Mouse (Mus musculus) c-Kit-positive CD71-negative TER-119-negative erythroid progenitor cells, embryonic 14.5 days (primary cell): Measurements from ENCODE around the gene Cd48.
"Not testable (repeated sequence)": the region's sequence is repeated elsewhere in the genome, so short reads cannot be mapped to it uniquely, and the experiment has no call there.

Experiments used
- DNase-seq: peaks from one replicate; pipeline ENCODE4 v3.0.0-alpha.2; 2013; ENCODE audit warnings: low read depth

Cd48 gene

GRCm38 (mm10) chr1:171681531-171682299 lies at the start of gene Cd48:
Cd48 (plus strand) TSS chr1:171682009.
- DNase-seq = no peak

GRCm38 (mm10) chr1:171635696-171636095 lies 46.1 kb upstream of the Cd48 start:
- DNase-seq = no peak

GRCm38 (mm10) chr1:171637101-171637500 lies 44.7 kb upstream of the Cd48 start:
- DNase-seq = no peak

- no peak for DNase-seq
Measured at GRCm38 (mm10) chr1:171638686-171639085, 43.1 kb upstream of the Cd48 start.

- DNase-seq = no peak
Measured at GRCm38 (mm10) chr1:171640796-171641195, 41.0 kb upstream of the Cd48 start.

GRCm38 (mm10) chr1:171643612-171644011 lies 38.2 kb upstream of the Cd48 start:
- DNase-seq = peak; percentile 45

GRCm38 (mm10) chr1:171646429-171646940 lies 35.3 kb upstream of the Cd48 start:
- no peak for DNase-seq

- DNase-seq = no peak
Measured at GRCm38 (mm10) chr1:171647716-171648115, 34.1 kb upstream of the Cd48 start.

GRCm38 (mm10) chr1:171648840-171649239 lies 33.0 kb upstream of the Cd48 start:
- DNase-seq = no peak

- DNase-seq = no peak
Measured at GRCm38 (mm10) chr1:171652734-171653133, 29.1 kb upstream of the Cd48 start, which contains the start of gene Slamf7. Slamf7 (minus strand) TSS chr1:171653035.

- no peak for DNase-seq
Measured at GRCm38 (mm10) chr1:171658561-171658991, 23.2 kb upstream of the Cd48 start.

- DNase-seq = no peak
Measured at GRCm38 (mm10) chr1:171660423-171660822, 21.4 kb upstream of the Cd48 start.

- no peak for DNase-seq
Measured at GRCm38 (mm10) chr1:171661482-171661881, 20.3 kb upstream of the Cd48 start.

GRCm38 (mm10) chr1:171663757-171664156 lies 18.1 kb upstream of the Cd48 start:
- no peak for DNase-seq

GRCm38 (mm10) chr1:171666350-171666749 lies 15.5 kb upstream of the Cd48 start:
- DNase-seq = no peak

- no peak for DNase-seq
Measured at GRCm38 (mm10) chr1:171667160-171667559, 14.6 kb upstream of the Cd48 start.

GRCm38 (mm10) chr1:171672451-171672850 lies 9.4 kb upstream of the Cd48 start:
- not testable (repeated sequence) for DNase-seq

- no peak for DNase-seq
Measured at GRCm38 (mm10) chr1:171672854-171673475, 8.8 kb upstream of the Cd48 start.

GRCm38 (mm10) chr1:171674467-171674866 lies 7.3 kb upstream of the Cd48 start:
- no peak for DNase-seq

- DNase-seq = no peak
Measured at GRCm38 (mm10) chr1:171677721-171678120, 4.1 kb upstream of the Cd48 start.

- DNase-seq = no peak
Measured at GRCm38 (mm10) chr1:171681009-171681408, 800 bp upstream of the Cd48 start.

GRCm38 (mm10) chr1:171684923-171685322 lies 3.1 kb downstream of the Cd48 start:
- DNase-seq = no peak

GRCm38 (mm10) chr1:171687320-171687719 lies 5.5 kb downstream of the Cd48 start:
- no peak for DNase-seq
